Comparison of ENCODE assay signal across 18 mouse cellular contexts in genomic region chr2:146724142-146724679, GRCm38 (mm10).
DNase-seq lines count a peak whose midpoint lies in the region; ATAC-seq and TF ChIP-seq lines count a peak whose summit lies in the region.
"Had no signal": no experiment of that assay in that cellular context is flagged by ENCODE, and none has a peak within 500 bp of the region (broad histone marks: within the 10 kb centered on the region; RNA-seq: fewer than 3 reads in every experiment).

No protein-coding gene starts in this region.

- H3K9ac ChIP-seq in forebrain, embryonic 14.5 days (ENCODE audit: low read length), result no peak overlapping the region
- no peak overlapping the region for H3K9ac ChIP-seq in hindbrain, postnatal 0 days (replicated peaks; ENCODE audit: low read length)
- H3K9ac ChIP-seq in neural tube, embryonic 14.5 days (replicated peaks; ENCODE audit: low read depth, low read length), result no peak overlapping the region
- H3K9ac ChIP-seq: limb, embryonic 15.5 days had no signal

- H3K36me3 ChIP-seq in forebrain, embryonic 14.5 days (ENCODE audit: control insufficient read depth, insufficient read depth, low read length), result no peaks in the 10 kb centered on the region
- H3K36me3 ChIP-seq in hindbrain, postnatal 0 days (ENCODE audit: insufficient read depth, low read length), result no peaks in the 10 kb centered on the region
- H3K36me3 ChIP-seq in neural tube, embryonic 14.5 days (ENCODE audit: control insufficient read depth, insufficient read depth, low read length), result no peaks in the 10 kb centered on the region
- H3K36me3 ChIP-seq: G1E; limb, embryonic 15.5 days had no signal

- TF ChIP-seq POLR2A in lung, adult 2 months (IDR thresholded peaks at IDR 0.05; ENCODE audit: borderline replicate concordance, extremely low read depth, low read depth, low read length), result no peak

- H3K9me3 ChIP-seq in forebrain, embryonic 14.5 days (replicated peaks; ENCODE audit: control insufficient read depth, low read length), result no peaks in the 10 kb centered on the region
- H3K9me3 ChIP-seq in hindbrain, postnatal 0 days (ENCODE audit: low read length), result no peaks in the 10 kb centered on the region
- no peaks in the 10 kb centered on the region for H3K9me3 ChIP-seq in neural tube, embryonic 14.5 days (ENCODE audit: control insufficient read depth, low read length)
- H3K9me3 ChIP-seq: G1E; limb, embryonic 15.5 days had no signal

- peak; percentile 14 for DNase-seq in embryo, embryonic 10.5 days (ENCODE audit: low spot score)
- DNase-seq in embryo, embryonic 9.5 days (ENCODE audit: extremely low spot score), result no peak
- peak; percentile 80 for DNase-seq in forebrain, embryonic 14.5 days (ENCODE audit: low spot score)
- no peak for DNase-seq in hindbrain, postnatal 0 days (ENCODE audit: low spot score)
- DNase-seq in ovary, postnatal 10 days (ENCODE audit: low spot score), result no peak
- no peak for DNase-seq in lung, adult 2 months
- no peak for DNase-seq in left cerebral cortex, adult 9 months (ENCODE audit: low spot score in 2 of 2)
- DNase-seq: cerebellum, postnatal 10 days; gastrocnemius, postnatal 10 days; kidney, adult 8-10 months; kidney, postnatal 36 days; lung, postnatal 36 days; right cerebral cortex, adult 18-20 months had no signal

- peak overlapping the region; percentile 15; the same call in 1 of the 2 replicates for H3K27ac ChIP-seq in forebrain, embryonic 14.5 days (ENCODE audit: low read depth, low read length)
- H3K27ac ChIP-seq in hindbrain, postnatal 0 days, result no peak overlapping the region
- peak overlapping the region; percentile 49; the same call in 1 of the 2 replicates for H3K27ac ChIP-seq in neural tube, embryonic 14.5 days (ENCODE audit: low read depth, low read length)
- H3K27ac ChIP-seq: limb, embryonic 15.5 days had no signal

- H3K27me3 ChIP-seq in forebrain, embryonic 14.5 days (replicated peaks; ENCODE audit: control insufficient read depth, insufficient read depth, low read length), result no peaks in the 10 kb centered on the region
- H3K27me3 ChIP-seq in hindbrain, postnatal 0 days (ENCODE audit: insufficient read depth, low read length), result 0 out of 2 replicates have a peak, but pooled peaks cover 9% of the 10 kb centered on the region
- no peaks in the 10 kb centered on the region for H3K27me3 ChIP-seq in neural tube, embryonic 14.5 days (ENCODE audit: control insufficient read depth, insufficient read depth, low read length)
- H3K27me3 ChIP-seq: limb, embryonic 15.5 days had no signal

- H3K4me3 ChIP-seq in forebrain, embryonic 14.5 days (ENCODE audit: low read depth, low read length), result no peak overlapping the region
- no peak overlapping the region for H3K4me3 ChIP-seq in hindbrain, postnatal 0 days (ENCODE audit: low read length)
- no peak overlapping the region for H3K4me3 ChIP-seq in neural tube, embryonic 14.5 days (ENCODE audit: low read depth, low read length)
- no peak overlapping the region for H3K4me3 ChIP-seq in lung, adult 2 months (replicated peaks; ENCODE audit: extremely low read depth, low read depth, low read length)
- H3K4me3 ChIP-seq: limb, embryonic 15.5 days had no signal

- WGBS in forebrain, embryonic 14.5 days, result 9% methylated on average over 10 of the region's 10 CpGs
- WGBS in hindbrain, postnatal 0 days, result 37% methylated on average over 10 of the region's 10 CpGs
- WGBS in neural tube, embryonic 14.5 days, result 26% methylated on average over 10 of the region's 10 CpGs
- 58% methylated on average over 10 of the region's 10 CpGs for WGBS in lung, adult 2 months

- H3K4me2 ChIP-seq in forebrain, embryonic 14.5 days (ENCODE audit: low read length), result no peak overlapping the region
- H3K4me2 ChIP-seq in hindbrain, postnatal 0 days (ENCODE audit: low read depth, low read length), result no peak overlapping the region
- H3K4me2 ChIP-seq in neural tube, embryonic 14.5 days (ENCODE audit: low read depth, low read length), result no peak overlapping the region
- H3K4me2 ChIP-seq: limb, embryonic 15.5 days had no signal

- peak; percentile 73 for ATAC-seq in forebrain, embryonic 14.5 days
- ATAC-seq in hindbrain, postnatal 0 days, result peak; percentile 38; the same call in 1 of the 2 replicates
- 0 out of 2 replicates have a peak, but pooled peaks have one; percentile 20 for ATAC-seq in neural tube, embryonic 14.5 days (ENCODE audit: low read depth)
- ATAC-seq: CD4-positive, CD25-positive, alpha-beta regulatory T cell, adult 4 months; inflammation-experienced regulatory T-cells, adult 6 months had no signal

- peaks cover 32% of the 10 kb centered on the region for H3K4me1 ChIP-seq in forebrain, embryonic 14.5 days (ENCODE audit: control insufficient read depth, insufficient read depth, low read length)
- no peaks in the 10 kb centered on the region; the same call in 1 of the 2 replicates for H3K4me1 ChIP-seq in hindbrain, postnatal 0 days (ENCODE audit: insufficient read depth, low read length)
- peaks cover 24% of the 10 kb centered on the region; the same call in 1 of the 2 replicates for H3K4me1 ChIP-seq in neural tube, embryonic 14.5 days (ENCODE audit: control insufficient read depth, insufficient read depth, low read length)
- H3K4me1 ChIP-seq in lung, adult 2 months (ENCODE audit: control insufficient read depth, insufficient read depth, low read length), result no peaks in the 10 kb centered on the region
- H3K4me1 ChIP-seq: limb, embryonic 15.5 days had no signal

- TF ChIP-seq CTCF in hindbrain, postnatal 0 days (IDR thresholded peaks at IDR 0.05; ENCODE audit: low read depth), result no peak
- no peak for TF ChIP-seq CTCF in lung, adult 2 months (IDR thresholded peaks at IDR 0.05; ENCODE audit: insufficient read depth, low read length)

Comparison
In these comparisons a context has a peak if more than half of its experiments do, and no peak if none do; other contexts are left out.
1. DNase-seq: peak in embryo, embryonic 10.5 days (single experiment) and forebrain, embryonic 14.5 days (single experiment); none in embryo, embryonic 9.5 days (single experiment), hindbrain, postnatal 0 days (single experiment), ovary, postnatal 10 days (single experiment), lung, adult 2 months (single experiment) and left cerebral cortex, adult 9 months (0 of 2).
2. ATAC-seq: peak in every context shown above with its lines; median percentile 73 in forebrain, embryonic 14.5 days; 38 in hindbrain, postnatal 0 days; 20 in neural tube, embryonic 14.5 days.